In the genomic region with DNA sequence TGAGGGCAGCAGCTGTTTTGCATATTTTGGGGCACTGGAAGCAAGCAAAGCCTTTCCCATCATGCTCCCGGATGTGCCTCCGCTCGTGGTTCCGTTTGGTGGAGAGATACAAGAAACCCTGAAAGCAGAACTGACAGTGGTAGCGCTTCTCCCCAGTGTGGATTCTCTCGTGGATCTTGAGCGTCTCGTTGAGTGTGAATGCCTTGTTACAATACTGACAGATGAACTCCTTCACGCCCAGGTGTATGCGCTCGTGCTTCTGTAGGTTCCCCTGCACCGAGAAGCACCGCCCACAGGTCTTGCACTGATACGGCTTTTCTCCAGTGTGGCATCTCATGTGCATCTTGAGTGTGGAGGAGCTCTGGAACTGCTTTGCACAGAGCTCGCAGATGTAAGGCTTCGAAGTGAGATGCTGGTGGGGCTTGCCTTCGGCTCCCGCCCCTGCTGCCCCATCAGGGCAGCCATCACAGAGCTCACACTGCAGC, we compare ENCODE assay signal across 16 mouse cellular contexts.
"Had no signal": no experiment of that assay in that cellular context is flagged by ENCODE, and none has a peak within 500 bp of the region (broad histone marks: within the 10 kb centered on the region; RNA-seq: fewer than 3 reads in every experiment).

No protein-coding gene starts in this region.

- H3K4me1 ChIP-seq: kidney, embryonic 15.5 days; limb, embryonic 15.5 days; neural tube, embryonic 12.5 days had no signal

- DNase-seq: kidney, adult 2 months; kidney, postnatal 14 days; layer of hippocampus, adult 9-11 months; layer of hippocampus, postnatal 36 days; lung, embryonic 14.5 days; lung, postnatal 10 days; lung, postnatal 4 days; midbrain, embryonic 14.5 days; thymus, adult 2 months; thymus, postnatal 25 days had no signal

- H3K4me3 ChIP-seq: kidney, embryonic 15.5 days; limb, embryonic 15.5 days; liver, embryonic 12.5 days; midbrain, embryonic 10.5 days; neural tube, embryonic 12.5 days had no signal

- H3K9me3 ChIP-seq: kidney, embryonic 15.5 days; limb, embryonic 15.5 days; liver, embryonic 12.5 days; midbrain, embryonic 10.5 days; neural tube, embryonic 12.5 days had no signal

- H3K9ac ChIP-seq: kidney, embryonic 15.5 days; limb, embryonic 15.5 days; liver, embryonic 12.5 days; lung, embryonic 14.5 days; neural tube, embryonic 12.5 days had no signal

- ATAC-seq: liver, embryonic 12.5 days had no signal

- H3K27me3 ChIP-seq: kidney, embryonic 15.5 days; limb, embryonic 15.5 days; liver, embryonic 12.5 days; neural tube, embryonic 12.5 days had no signal

- H3K27ac ChIP-seq: kidney, embryonic 15.5 days; limb, embryonic 15.5 days; liver, embryonic 12.5 days; midbrain, embryonic 10.5 days; neural tube, embryonic 12.5 days; stomach, postnatal 0 days had no signal

- H3K4me2 ChIP-seq: kidney, embryonic 15.5 days; limb, embryonic 15.5 days; liver, embryonic 12.5 days; lung, embryonic 14.5 days; neural tube, embryonic 12.5 days had no signal
